ENCODE assay signal across 10 mouse cellular contexts in the genomic region with DNA sequence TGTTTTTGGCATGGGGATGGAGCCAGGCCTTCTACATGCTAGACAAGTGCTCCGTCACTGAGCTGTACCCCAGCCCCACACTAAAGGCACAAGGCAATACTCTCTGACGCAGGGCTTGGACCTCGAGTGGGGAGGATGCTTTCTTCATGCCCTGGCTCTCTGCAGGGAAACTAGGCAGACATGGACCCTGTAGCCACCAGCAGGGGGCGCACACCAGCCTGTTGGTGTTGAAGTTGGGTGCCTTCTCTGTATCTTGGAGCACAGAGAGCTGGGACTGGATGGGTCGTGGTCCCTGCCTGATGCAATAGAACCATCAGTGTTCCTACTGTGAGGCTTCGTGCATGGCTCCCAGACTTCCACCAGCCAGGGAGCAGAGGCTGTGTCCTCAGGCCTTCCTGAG. TPM values are rescaled to one million over a fixed set of nuclear protein-coding genes. Genes with fewer than 3 reads are reported as not detected.
A peak's percentile ranks its signal among the peaks of the same experiment; 100 is the strongest.
DNase-seq lines count a peak whose midpoint lies in the region; ATAC-seq lines count a peak whose summit lies in the region.
"Had no signal": no experiment of that assay in that cellular context is flagged by ENCODE, and none has a peak within 500 bp of the region (broad histone marks: within the 10 kb centered on the region; RNA-seq: fewer than 3 reads in every experiment).

No protein-coding gene starts in this region.

- no peaks in the 10 kb centered on the region for H3K27me3 ChIP-seq in embryonic facial prominence, embryonic 14.5 days (replicated peaks; ENCODE audit: control insufficient read depth, insufficient read depth, low read length)
- H3K27me3 ChIP-seq: embryonic facial prominence, embryonic 13.5 days; liver, embryonic 13.5 days had no signal

- no peak overlapping the region for H3K4me3 ChIP-seq in embryonic facial prominence, embryonic 14.5 days (ENCODE audit: low read depth, low read length)
- H3K4me3 ChIP-seq: embryonic facial prominence, embryonic 13.5 days; liver, embryonic 13.5 days had no signal

- no peak overlapping the region for H3K9ac ChIP-seq in embryonic facial prominence, embryonic 14.5 days (ENCODE audit: low read depth, low read length)
- H3K9ac ChIP-seq: embryonic facial prominence, embryonic 13.5 days; liver, embryonic 13.5 days had no signal

- ATAC-seq in CD4-positive, CD25-positive, alpha-beta regulatory T cell, adult 4 months = peak; percentile 60
- ATAC-seq in embryonic facial prominence, embryonic 14.5 days (ENCODE audit: low read depth) = no peak
- peak; percentile 54; the same call in 1 of the 2 replicates for ATAC-seq in megakaryocyte-erythroid progenitor cell, adult 5-6 weeks (replicated peaks; ENCODE audit: low FRiP score, low TSS enrichment, poor library complexity, severe bottlenecking)

- no peak overlapping the region for H3K27ac ChIP-seq in embryonic facial prominence, embryonic 14.5 days (replicated peaks; ENCODE audit: low read depth, low read length)
- H3K27ac ChIP-seq: embryonic facial prominence, embryonic 13.5 days; liver, embryonic 13.5 days had no signal

- H3K4me2 ChIP-seq in embryonic facial prominence, embryonic 14.5 days (ENCODE audit: low read depth, low read length) = no peak overlapping the region
- H3K4me2 ChIP-seq: embryonic facial prominence, embryonic 13.5 days; liver, embryonic 13.5 days had no signal

- H3K4me1 ChIP-seq in embryonic facial prominence, embryonic 14.5 days (ENCODE audit: control insufficient read depth, insufficient read depth, low read length) = no peaks in the 10 kb centered on the region
- H3K4me1 ChIP-seq: embryonic facial prominence, embryonic 13.5 days; liver, embryonic 13.5 days had no signal

- intact Hi-C loops in heart, postnatal 14 days (cut with DNase I) = no loop called here
- intact Hi-C loops in heart, postnatal 25 days (cut with DNase I) = no loop called here

- DNase-seq in heart, postnatal 14 days = peak; percentile 44 to 50
- DNase-seq in heart, postnatal 25 days (ENCODE audit: low spot score) = no peak
- peak; percentile 65 for DNase-seq in adrenal gland, postnatal 25 days
- DNase-seq in embryonic facial prominence, embryonic 14.5 days (ENCODE audit: low spot score) = peak; percentile 19
- peak; percentile 35 to 79 for DNase-seq in kidney, postnatal 36 days
- peak; percentile 58 for DNase-seq in thymus, postnatal 14 days
- DNase-seq: liver, embryonic 13.5 days had no signal

- no peaks in the 10 kb centered on the region for H3K36me3 ChIP-seq in embryonic facial prominence, embryonic 14.5 days (ENCODE audit: control insufficient read depth, insufficient read depth, low read length)

- WGBS in embryonic facial prominence, embryonic 14.5 days = 56% methylated on average over 6 of the region's 6 CpGs

- no peaks in the 10 kb centered on the region for H3K9me3 ChIP-seq in embryonic facial prominence, embryonic 14.5 days (ENCODE audit: control insufficient read depth, low read length)
- H3K9me3 ChIP-seq: embryonic facial prominence, embryonic 13.5 days; liver, embryonic 13.5 days had no signal

RNA-seq across cellular contexts. Expression of a gene that starts 10.3 kb away (rescaled TPM):
- 10 to 100 TPM; 12.9 to 14.4 TPM for total RNA-seq in heart, postnatal 14 days (2021)
- 10 to 100 TPM; 14.3 to 14.6 TPM for total RNA-seq in heart, postnatal 25 days (2021)
- polyA plus RNA-seq in CD4-positive, CD25-positive, alpha-beta regulatory T cell, adult 4 months (2017; shearing (Covaris generic)) = 10 to 100 TPM; 19.5 to 34.7 TPM
- 60.2 and 64.4 TPM in 2 replicates for total RNA-seq in adrenal gland, postnatal 25 days (2021)
- polyA plus RNA-seq in embryonic facial prominence, embryonic 14.5 days (2014; fragmentation: Nextera tagmentation; extraction: Ambion mirVana) = 22.2 and 24.2 TPM in 2 replicates
- 17.0 and 17.2 TPM in 2 replicates for total RNA-seq in megakaryocyte-erythroid progenitor cell, adult 5-6 weeks (2014; fragmentation: Nextera tagmentation)
- total RNA-seq in megakaryocyte-erythroid progenitor cell, adult 5-6 weeks (2017) = 7.8 and 8.3 TPM in 2 replicates

RNA-seq across cellular contexts. Expression of a gene that starts 23.6 kb away (rescaled TPM):
- total RNA-seq in heart, postnatal 14 days (2021) = 100 to 1,000 TPM; 270 to 275 TPM
- total RNA-seq in heart, postnatal 25 days (2021) = 100 to 1,000 TPM; 276 to 303 TPM
- polyA plus RNA-seq in CD4-positive, CD25-positive, alpha-beta regulatory T cell, adult 4 months (2017; shearing (Covaris generic)) = 10 to 100 TPM; 42.0 to 74.5 TPM
- 603 and 658 TPM in 2 replicates for total RNA-seq in adrenal gland, postnatal 25 days (2021)
- polyA plus RNA-seq in embryonic facial prominence, embryonic 14.5 days (2014; fragmentation: Nextera tagmentation; extraction: Ambion mirVana) = 582 TPM in 2 replicates
- total RNA-seq in megakaryocyte-erythroid progenitor cell, adult 5-6 weeks (2014; fragmentation: Nextera tagmentation) = 150 and 174 TPM in 2 replicates
- total RNA-seq in megakaryocyte-erythroid progenitor cell, adult 5-6 weeks (2017) = 236 and 255 TPM in 2 replicates

RNA-seq across cellular contexts. Expression of a gene that starts 48.2 kb away (rescaled TPM):
- total RNA-seq in heart, postnatal 14 days (2021) = under 1 TPM; 0.10 to 0.12 TPM
- under 1 TPM; 0.17 to 0.18 TPM for total RNA-seq in heart, postnatal 25 days (2021)
- not detected for polyA plus RNA-seq in CD4-positive, CD25-positive, alpha-beta regulatory T cell, adult 4 months (2017; shearing (Covaris generic))
- total RNA-seq in adrenal gland, postnatal 25 days (2021) = 4.7 and 7.5 TPM in 2 replicates
- 2.9 and 3.1 TPM in 2 replicates for polyA plus RNA-seq in embryonic facial prominence, embryonic 14.5 days (2014; fragmentation: Nextera tagmentation; extraction: Ambion mirVana)
- not detected in 2 replicates for total RNA-seq in megakaryocyte-erythroid progenitor cell, adult 5-6 weeks (2014; fragmentation: Nextera tagmentation)
- total RNA-seq in megakaryocyte-erythroid progenitor cell, adult 5-6 weeks (2017) = not detected in 2 replicates
